Mouse (Mus musculus) testis, adult 2 months (tissue): Measurements from ENCODE around the gene Pde4dip. TPM values are rescaled to one million over a fixed set of nuclear protein-coding genes. Genes with fewer than 3 reads are reported as not detected.

ENCODE experiments used
- H3K27ac ChIP-seq: fragments of 200-500 bp; 2 replicates; pipeline ENCODE4 v1.5.1; 2012; ENCODE audit warnings: low read depth, low read length; ENCODE audit not compliant: control insufficient read depth, insufficient read depth
- H3K27me3 ChIP-seq: fragments of 200-500 bp; 2 replicates; pipeline ENCODE4 v1.6.1; 2012; ENCODE audit warnings: mild to moderate bottlenecking, low read length, moderate library complexity; ENCODE audit not compliant: control insufficient read depth, insufficient read depth
- H3K36me3 ChIP-seq: fragments of 200-500 bp; 2 replicates; pipeline ENCODE4 v1.6.1; 2012; ENCODE audit warnings: mild to moderate bottlenecking, low read length; ENCODE audit not compliant: control insufficient read depth, insufficient read depth
- H3K4me1 ChIP-seq: fragments of 200-500 bp; 2 replicates; pipeline ENCODE4 v1.6.1; 2012; ENCODE audit warnings: low read length; ENCODE audit not compliant: control insufficient read depth, insufficient read depth
- H3K4me3 ChIP-seq: fragments of 200-500 bp; 2 replicates; pipeline ENCODE4 v1.5.1; 2012; ENCODE audit warnings: low read depth, mild to moderate bottlenecking, low read length, moderate library complexity, mixed read lengths; ENCODE audit not compliant: control insufficient read depth
- CTCF ChIP-seq: fragments of 200-500 bp; IDR thresholded peaks from 2 replicates; pipeline ENCODE4 v1.5.1; 2012; ENCODE audit warnings: low read depth, mild to moderate bottlenecking, inconsistent platforms, low read length, moderate library complexity; ENCODE audit not compliant: control insufficient read depth, insufficient read depth, insufficient replicate concordance
- POLR2A ChIP-seq: fragments of 200-500 bp; IDR thresholded peaks from 2 replicates; pipeline ENCODE4 v1.6.1; 2012; ENCODE audit warnings: low read depth, mild to moderate bottlenecking, inconsistent platforms, low read length, moderate library complexity; ENCODE audit not compliant: control insufficient read depth
- polyA plus RNA-seq: library from polyadenylated mRNA; depleted of rRNA; stranded (reverse); fragments of >200 nt; gene quantifications from 2 replicates; pipeline ENCODE4 v1.2.3, GENCODE M21; 2012

Gene Pde4dip
- polyA plus RNA-seq, 1 experiment = 142 TPM

DNA sequence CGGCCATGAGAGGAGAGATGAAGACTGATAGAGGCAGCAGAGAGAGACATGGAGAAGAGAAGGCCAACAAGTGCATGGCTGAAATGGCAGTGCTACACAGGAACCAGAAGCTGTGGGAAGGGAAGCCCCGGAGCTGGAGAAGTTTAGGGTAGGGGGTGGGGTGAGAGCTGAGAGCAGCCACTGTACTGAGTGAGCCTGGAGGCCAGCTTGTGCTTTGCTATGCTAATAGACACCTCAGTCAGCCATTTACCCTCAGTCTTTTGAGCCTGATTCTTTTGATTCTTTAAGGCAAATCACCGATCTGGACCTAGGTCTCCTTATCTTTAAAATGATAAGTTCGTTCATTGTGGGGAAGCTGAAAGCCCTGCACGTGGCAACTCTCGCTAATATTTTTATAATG, 77.3 kb downstream of the Pde4dip start:
- Histone ChIP-seq H3K4me3 (no peak overlapping the region), H3K27ac (no peak overlapping the region), H3K36me3 (no peaks in the 10 kb centered on the region), H3K4me1 (no peaks in the 10 kb centered on the region), H3K27me3 (no peaks in the 10 kb centered on the region)
- no peak for TF ChIP-seq CTCF
- no peak for TF ChIP-seq POLR2A

GRCm38 (mm10) chr3:97810334-97810733, 78.2 kb downstream of the Pde4dip start:
- H3K4me1 ChIP-seq = no peaks in the 10 kb centered on the region
- H3K27me3 ChIP-seq = no peaks in the 10 kb centered on the region
- no peak overlapping the region for H3K4me3 ChIP-seq
- H3K27ac ChIP-seq = no peak overlapping the region
- no peaks in the 10 kb centered on the region for H3K36me3 ChIP-seq
- TF ChIP-seq POLR2A = no peak
- no peak for TF ChIP-seq CTCF

DNA sequence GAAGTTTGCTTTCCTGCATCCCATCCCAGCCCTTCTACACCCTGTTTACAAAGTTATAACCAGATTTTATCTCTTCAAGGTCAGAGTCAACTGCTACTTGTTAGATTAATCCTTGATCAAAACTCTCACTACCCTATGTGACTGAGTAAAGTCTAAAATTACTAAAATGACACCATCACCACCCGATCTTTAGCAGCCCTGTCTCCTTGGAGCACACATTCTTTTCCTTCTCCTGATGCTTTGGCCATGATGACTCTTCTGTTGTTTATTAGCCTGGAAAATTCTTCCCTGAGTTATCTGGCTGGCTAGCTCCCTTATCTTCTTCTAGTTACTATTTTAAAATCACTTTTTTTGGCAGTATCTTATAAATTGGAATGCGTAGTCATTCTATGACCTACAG, 82.9 kb downstream of the Pde4dip start:
- Histone ChIP-seq H3K27ac (no peak overlapping the region), H3K36me3 (no peaks in the 10 kb centered on the region), H3K4me1 (no peaks in the 10 kb centered on the region), H3K4me3 (no peak overlapping the region), H3K27me3 (no peaks in the 10 kb centered on the region)
- TF ChIP-seq POLR2A (no peak), CTCF (no peak)

GRCm38 (mm10) chr3:97803675-97804074, 84.8 kb downstream of the Pde4dip start:
- Histone ChIP-seq H3K4me1 (no peaks in the 10 kb centered on the region), H3K27me3 (no peaks in the 10 kb centered on the region), H3K4me3 (no peak overlapping the region), H3K36me3 (no peaks in the 10 kb centered on the region), H3K27ac (no peak overlapping the region)
- TF ChIP-seq POLR2A (no peak), CTCF (no peak)

DNA sequence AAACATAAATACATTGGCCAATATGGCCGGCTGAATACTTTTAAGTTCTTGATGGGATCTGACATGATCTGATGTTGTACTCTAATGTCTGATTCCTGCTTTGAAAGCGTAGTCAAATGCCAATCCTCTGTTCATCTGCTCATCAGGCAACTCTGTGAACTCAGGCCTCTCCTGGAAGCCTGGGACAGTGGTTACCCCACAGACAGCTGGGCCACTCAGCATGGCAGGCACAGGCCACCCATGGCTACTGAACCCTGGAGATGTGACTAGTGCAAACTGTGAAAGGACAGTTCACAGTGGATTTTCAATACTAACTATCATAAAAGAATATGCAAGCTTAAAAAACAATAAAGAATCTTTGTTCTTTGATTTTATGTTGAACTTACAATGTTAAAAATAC, 85.6 kb downstream of the Pde4dip start:
- Histone ChIP-seq H3K4me1 (no peaks in the 10 kb centered on the region), H3K27ac (no peak overlapping the region)
- TF ChIP-seq CTCF = no peak
- TF ChIP-seq POLR2A = no peak

DNA sequence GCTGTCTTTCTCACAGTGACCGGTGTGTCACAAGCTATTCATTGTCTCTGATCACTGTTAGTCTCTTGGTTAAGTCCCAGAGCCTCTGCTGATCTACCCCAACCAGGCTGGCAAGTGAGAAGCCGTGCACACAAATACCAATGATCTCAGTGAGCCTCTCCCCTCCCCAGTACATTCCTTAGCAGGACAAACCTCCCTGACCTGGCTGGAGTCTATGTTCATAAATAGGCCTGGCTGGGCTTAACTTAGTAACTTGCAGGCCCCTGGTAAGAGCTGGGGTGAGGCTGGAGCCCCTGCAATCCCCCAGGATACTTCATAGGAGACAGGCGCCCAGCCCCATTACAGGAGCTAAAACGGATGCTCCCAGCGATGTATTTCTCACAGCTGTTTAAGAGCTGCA, 86.2 kb downstream of the Pde4dip start:
- Histone ChIP-seq H3K4me1 (no peaks in the 10 kb centered on the region), H3K27ac (no peak overlapping the region), H3K36me3 (no peaks in the 10 kb centered on the region), H3K4me3 (no peak overlapping the region), H3K27me3 (no peaks in the 10 kb centered on the region)
- no peak for TF ChIP-seq POLR2A
- TF ChIP-seq CTCF = no peak

More for the DNA sequence above, 85.6 kb downstream of the Pde4dip start:
- no peaks in the 10 kb centered on the region for H3K27me3 ChIP-seq
- no peaks in the 10 kb centered on the region for H3K36me3 ChIP-seq
- H3K4me3 ChIP-seq = no peak overlapping the region

DNA sequence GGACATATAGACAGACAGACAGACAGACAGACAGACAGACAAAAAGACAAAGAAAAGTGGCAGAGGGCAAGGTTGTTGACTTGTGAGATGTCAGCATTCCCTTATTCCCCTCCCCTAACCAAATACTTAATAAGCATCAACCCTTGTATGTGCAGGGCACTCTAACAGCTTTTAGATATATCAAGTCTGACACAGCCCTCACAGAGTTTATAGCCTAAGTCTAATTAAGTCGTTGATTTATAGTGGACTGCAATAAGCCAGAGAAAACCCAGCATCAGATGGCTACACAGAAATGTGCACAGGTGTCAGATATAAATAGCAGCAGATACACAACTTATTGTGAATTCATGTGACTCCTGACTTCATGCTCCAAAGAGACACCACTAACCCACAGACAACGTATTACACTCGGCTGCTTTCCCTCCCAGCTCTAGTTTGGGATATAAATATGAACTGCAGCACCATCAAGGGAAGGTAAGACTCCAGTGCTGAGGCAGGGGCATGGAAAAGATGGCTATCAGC, 87.3 kb downstream of the Pde4dip start:
- no peaks in the 10 kb centered on the region for H3K27me3 ChIP-seq
- no peak overlapping the region for H3K27ac ChIP-seq
- TF ChIP-seq CTCF (no peak), POLR2A (no peak)
- no peaks in the 10 kb centered on the region for H3K36me3 ChIP-seq
- no peaks in the 10 kb centered on the region for H3K4me1 ChIP-seq
- H3K4me3 ChIP-seq = no peak overlapping the region

DNA sequence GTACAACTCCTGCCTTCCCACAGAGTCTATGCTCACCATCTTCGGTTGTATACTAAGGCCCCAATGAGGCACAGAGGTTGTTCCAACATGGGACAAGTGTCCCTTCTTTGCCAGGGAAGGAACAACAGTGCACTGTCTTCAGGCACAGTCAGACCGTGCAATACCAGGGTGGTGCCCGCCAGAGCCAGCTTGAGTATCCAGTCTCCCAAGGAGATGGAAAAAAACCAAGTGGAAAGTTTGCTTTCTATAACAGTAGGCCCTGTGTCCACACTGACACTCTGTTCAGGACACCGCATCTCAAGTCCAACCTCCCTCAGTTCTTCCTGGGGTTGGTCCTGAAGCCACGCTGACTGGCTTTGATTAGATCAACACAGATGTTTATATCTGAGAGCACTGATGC, 87.8 kb downstream of the Pde4dip start:
- Histone ChIP-seq H3K36me3 (no peaks in the 10 kb centered on the region), H3K4me1 (no peaks in the 10 kb centered on the region), H3K27me3 (no peaks in the 10 kb centered on the region), H3K4me3 (no peak overlapping the region), H3K27ac (no peak overlapping the region)
- TF ChIP-seq CTCF (no peak), POLR2A (no peak)
